Mouse (Mus musculus): ENCODE data around the gene Tssk3.
"Not testable (repeated sequence)": the region's sequence is repeated elsewhere in the genome, so short reads cannot be mapped to it uniquely, and the experiment has no call there.

GRCm38 (mm10) chr4:129528901-129529300 lies 38.1 kb upstream of the Tssk3 start:
- not testable (repeated sequence) for TF ChIP-seq GATA1 (IDR thresholded peaks at IDR 0.05; ENCODE audit: borderline replicate concordance, low read length); FLI1 (IDR thresholded peaks at IDR 0.05; ENCODE audit: low read length)

Measured in megakaryocyte, embryonic 14.5 days (primary cell).